Mouse (Mus musculus) adrenal gland, postnatal 4 days (tissue): Measurements from ENCODE around the gene Ppp1r12a. TPM values are rescaled to one million over a fixed set of nuclear protein-coding genes. Genes with fewer than 3 reads are reported as not detected.
A peak's percentile ranks its signal among the peaks of the same experiment; 100 is the strongest.

Experiments
- DNase-seq, 2 experiments: peaks; one replicate each; pipeline ENCODE4 v3.0.0; 2021 to 2022; ENCODE audit warnings: low spot score in 2 of 2, mixed read lengths in 2 of 2
- total RNA-seq, 2 experiments: library from RNA; stranded (reverse); gene quantifications; 2 replicates each; pipeline ENCODE4 v1.2.3; 2021

Ppp1r12a gene
- total RNA-seq, 2 experiments from 2014 or later: 112 to 122 TPM

GRCm38 (mm10) chr10:108159002-108159401, 3.0 kb upstream of the Ppp1r12a start:
- no peak for DNase-seq

DNA sequence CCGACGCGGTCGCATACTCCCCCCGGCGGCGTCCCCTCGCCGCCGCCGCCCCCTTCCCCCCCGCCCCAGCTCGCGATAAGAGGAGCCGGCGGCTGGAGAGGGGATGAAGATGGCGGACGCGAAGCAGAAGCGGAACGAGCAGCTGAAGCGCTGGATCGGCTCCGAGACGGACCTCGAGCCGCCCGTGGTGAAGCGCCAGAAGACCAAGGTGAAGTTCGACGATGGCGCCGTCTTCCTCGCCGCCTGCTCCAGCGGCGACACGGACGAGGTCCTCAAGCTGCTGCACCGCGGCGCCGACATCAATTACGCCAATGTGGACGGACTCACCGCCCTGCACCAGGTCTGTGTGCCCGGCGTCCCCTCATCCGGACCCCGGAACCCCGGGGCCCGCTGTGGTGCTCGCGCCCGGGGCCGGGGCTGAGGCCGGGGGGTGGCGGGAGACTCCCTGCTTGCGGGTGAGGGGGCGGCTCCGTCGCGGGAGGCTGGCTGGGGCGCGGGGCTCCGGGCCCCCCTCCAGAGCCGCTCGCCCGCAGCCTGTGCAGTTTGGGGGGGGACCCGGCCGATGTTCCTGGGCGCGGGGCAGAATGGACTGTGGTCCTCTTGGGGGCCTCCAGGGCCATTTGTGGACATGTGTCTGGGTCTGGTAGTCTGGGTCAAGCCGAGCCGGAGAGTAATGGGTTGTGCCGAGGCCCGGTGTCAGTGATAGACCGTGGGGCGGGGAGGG, 466 bp downstream of the Ppp1r12a start:
- DNase-seq: peak in 1 of 2 experiments; percentile 17

- DNase-seq: no peak
Measured at GRCm38 (mm10) chr10:108163021-108163410, 1.0 kb downstream of the Ppp1r12a start.

GRCm38 (mm10) chr10:108163451-108163850, 1.5 kb downstream of the Ppp1r12a start:
- DNase-seq: no peak

DNA sequence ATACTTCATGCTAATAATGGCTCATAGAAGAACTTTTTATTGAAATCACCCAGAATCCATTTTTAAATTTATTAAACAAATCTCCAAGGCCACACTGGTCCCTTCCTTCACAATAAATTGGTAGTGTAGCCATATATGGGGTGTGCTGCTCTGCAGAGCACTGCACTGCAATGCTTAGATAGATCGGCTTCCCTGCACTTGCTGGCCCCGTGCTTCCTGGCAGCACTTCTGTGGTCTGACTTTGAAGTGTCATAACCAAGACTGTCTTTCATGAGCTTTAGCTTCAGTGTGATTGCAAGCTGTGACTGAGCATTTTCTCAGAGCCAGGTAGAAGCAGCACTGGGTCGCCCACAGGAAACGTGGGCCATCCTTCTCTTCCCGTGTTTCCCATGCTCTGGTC, 5.8 kb downstream of the Ppp1r12a start:
- no peak for DNase-seq

DNA sequence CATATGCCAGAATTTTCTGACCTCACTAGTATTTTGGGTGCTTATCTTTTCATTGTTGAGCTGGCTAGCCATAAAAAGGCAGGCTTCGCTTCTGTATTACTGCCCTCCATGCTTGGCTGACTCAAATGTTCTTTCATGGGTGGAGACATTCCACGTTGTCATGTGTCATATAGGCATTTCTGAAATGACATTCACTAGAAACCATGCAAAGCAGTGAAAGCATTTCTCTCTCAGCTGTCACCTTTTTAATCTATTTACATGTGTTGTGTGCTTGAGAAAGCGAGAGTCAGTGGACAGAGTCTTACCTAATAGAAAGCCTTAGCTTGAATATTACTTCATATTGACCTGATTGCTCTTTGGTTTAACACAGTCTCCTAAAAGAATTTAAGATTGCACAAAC, 8.8 kb downstream of the Ppp1r12a start:
- no peak for DNase-seq

DNA sequence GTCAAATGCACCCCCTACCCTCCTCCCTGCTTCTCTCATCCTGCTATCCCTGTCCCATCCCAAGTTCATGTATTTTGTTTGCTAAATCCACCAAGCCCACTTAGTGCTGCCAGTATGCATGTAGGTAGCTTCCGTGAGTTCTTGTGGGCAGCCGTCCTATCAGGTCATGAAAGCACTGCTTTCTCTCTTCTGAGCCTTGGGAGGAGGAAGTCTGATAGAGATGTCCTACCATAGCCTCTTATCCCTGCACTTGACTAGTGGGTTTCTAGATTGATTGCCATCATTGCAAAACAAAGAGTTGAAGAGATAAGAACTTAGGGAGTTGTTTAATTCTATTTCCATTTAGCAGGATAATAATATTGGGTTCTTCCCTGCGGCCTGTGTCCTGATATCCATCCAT, 9.6 kb downstream of the Ppp1r12a start:
- DNase-seq: no peak

- DNase-seq: no peak
Measured at GRCm38 (mm10) chr10:108172817-108173563, 11.0 kb downstream of the Ppp1r12a start.

DNA sequence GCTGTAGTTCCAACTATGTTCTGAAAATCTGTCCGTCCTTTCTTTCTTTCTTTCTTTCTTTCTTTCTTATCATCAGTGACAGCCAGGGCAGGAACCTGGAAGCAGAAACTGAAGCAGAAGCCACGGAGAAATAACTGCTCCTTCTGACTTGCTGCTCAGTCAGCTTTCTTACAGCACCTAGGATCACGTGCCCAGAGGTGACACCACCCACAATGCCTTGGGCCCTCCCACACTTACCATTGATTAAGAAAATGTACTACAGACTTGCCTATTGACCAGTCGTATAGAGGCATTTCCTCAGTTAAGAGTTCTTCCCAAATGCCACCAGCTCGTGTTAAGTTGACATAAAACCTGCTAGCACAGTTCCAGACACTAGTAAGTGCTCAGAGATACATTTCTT, 12.1 kb downstream of the Ppp1r12a start:
- no peak for DNase-seq

- DNase-seq: no peak
Measured at GRCm38 (mm10) chr10:108175885-108176284, 13.9 kb downstream of the Ppp1r12a start.

- DNase-seq: no peak
Measured at GRCm38 (mm10) chr10:108178285-108178848, 16.4 kb downstream of the Ppp1r12a start.

DNA sequence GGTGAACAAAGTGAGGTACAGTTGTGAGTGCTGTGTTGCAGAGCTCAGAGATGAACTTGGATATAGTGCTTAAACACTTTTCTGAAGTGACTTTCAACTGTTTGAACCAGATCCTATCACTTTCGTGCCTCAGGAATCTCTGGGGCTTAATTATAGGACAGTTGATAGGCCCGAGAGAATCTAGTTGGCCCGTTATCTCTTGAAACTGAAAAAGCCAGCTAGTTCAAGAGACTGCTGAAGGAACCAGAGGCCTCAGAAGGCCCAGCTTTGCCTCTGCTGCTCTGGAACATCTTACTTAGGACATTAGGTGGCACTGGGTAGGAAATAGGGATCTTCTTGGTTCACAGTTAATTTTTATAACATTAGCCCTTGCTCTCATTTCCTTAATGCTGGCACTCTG, 17.4 kb downstream of the Ppp1r12a start:
- DNase-seq: no peak

DNA sequence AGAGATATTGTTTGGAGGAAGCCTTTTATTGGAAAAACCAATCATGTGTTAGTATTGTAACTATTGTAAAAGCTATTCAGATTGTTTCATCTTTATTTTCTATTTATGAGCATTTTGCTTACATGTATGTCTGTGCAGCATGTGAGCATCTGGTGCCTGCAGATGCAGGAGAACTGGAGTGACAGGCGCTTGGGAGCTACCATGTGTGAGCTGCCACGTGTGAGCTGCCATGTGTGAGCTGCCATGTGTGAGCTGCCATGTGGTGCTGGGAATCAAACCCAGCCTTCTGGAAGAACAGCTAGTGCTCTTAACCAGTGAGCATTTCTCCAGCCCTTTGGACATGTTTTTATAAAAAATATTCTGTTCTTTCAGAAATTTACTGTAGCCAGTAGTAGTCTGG, 18.3 kb downstream of the Ppp1r12a start:
- DNase-seq: no peak

DNA sequence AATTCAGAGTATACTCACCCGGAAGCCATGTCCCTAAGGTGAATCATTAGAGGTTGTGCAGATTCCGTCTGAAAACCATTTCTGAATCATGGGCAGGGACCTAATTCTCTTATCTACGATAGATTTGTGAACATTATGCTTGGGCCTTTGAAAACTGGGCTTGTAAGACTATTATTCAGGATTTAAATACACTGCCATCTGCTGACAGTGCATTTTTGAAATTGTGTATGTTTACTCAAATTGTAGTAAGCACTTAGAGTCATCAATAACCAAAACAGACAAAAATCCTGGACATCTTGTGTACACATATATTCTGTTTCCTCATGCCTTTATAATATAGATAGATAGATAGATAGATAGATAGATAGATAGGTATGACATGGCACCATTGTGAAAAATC, 19.9 kb downstream of the Ppp1r12a start:
- DNase-seq: no peak

DNA sequence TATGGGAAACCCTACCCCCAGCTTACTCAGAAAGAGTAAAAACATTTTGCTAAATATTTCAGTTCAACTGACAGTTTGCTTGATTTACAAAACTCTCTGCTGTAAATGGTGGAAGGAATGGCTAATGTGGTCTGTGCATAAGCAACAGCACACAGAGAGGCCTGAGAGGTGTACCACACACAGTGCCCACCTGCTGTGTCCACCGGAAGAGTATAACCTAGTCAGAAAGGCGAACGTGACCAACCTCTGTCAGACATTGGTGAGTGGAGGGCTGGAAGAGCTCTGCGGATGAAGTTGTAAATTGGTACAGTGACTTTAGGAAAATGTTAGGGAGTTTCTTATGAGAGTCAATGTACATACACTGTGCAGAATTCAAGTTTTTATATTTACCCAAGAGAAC, 20.4 kb downstream of the Ppp1r12a start:
- no peak for DNase-seq

DNA sequence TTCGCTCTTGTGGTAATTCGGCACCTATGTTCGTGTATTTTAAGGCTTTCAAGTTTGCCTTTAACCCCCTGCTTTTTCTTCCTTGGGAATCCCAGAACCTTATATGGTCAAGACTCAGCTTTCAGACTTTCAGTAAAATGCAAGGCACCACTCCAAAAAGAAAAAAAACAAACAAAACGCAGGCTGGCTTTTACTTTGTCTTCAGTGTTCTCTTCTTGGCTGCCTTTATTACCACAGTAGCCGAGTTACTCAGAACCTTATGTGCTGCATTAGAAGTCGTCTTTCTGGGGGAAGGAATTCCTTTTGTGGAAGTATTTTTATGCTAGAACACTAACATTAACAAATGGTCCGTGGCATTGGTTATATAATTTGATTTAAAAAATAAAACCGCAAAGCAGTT, 22.8 kb downstream of the Ppp1r12a start:
- no peak for DNase-seq

DNA sequence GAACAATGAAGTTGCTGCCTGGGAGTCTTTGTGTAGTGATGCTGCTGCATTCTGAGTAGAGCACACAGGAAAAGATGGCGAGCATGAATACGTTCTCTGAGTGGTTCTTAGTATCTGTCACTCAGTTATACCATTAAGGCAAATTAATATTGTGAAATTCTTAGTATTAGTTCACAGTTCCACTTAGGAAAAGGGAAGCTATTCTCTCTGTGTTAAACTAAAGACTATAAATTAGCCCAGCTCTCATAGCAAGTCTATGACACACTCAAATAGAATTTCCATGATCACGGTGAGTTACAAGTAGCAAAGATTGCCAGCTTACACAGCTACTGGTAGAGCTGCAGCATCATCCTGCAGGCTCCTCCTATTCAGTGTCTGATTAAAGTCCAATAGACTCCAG, 23.3 kb downstream of the Ppp1r12a start:
- no peak for DNase-seq

GRCm38 (mm10) chr10:108189303-108189702, 27.3 kb downstream of the Ppp1r12a start:
- DNase-seq: no peak

DNA sequence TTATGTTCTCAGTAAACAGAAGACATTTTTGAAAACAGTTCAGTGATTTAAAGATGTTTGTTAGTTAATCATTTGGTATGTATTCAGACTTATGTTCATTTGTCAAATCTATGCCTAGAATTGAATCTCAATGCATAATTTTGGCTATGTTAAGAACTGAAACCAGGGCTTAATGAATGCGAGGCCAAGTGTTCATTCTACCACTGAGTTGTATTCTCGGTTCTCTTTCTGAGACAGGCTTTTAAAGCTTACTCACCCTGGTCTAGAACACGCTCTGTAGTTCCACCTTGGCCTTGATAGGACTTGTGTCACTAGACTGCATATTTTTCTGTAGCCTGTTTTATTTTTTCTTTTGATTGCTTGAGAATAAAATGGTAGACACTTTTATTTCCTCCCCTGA, 28.0 kb downstream of the Ppp1r12a start:
- no peak for DNase-seq

GRCm38 (mm10) chr10:108190626-108191025, 28.6 kb downstream of the Ppp1r12a start:
- DNase-seq: no peak

DNA sequence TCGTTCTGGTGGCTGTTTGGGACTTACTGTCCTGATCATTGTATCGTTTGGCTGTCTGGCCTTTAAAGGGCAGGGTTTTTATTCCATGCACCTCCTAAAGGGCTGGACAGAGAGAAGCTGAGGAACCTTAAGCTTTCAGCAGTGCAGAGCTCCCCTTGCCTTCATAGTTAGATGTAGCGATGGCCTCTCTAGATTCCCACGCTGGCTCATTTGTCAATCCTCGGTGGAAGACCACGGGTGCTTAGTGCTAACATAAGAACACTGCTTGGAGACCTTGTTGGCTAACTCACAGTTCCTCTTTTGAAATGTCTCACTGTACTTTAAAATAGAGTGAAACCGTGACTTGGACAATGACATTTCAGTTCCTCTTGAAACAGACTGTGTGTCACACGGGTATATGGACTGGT, 29.4 kb downstream of the Ppp1r12a start:
- no peak for DNase-seq

- no peak for DNase-seq
Measured at GRCm38 (mm10) chr10:108192306-108192705, 30.3 kb downstream of the Ppp1r12a start.
